Mouse (Mus musculus): ENCODE data around the gene Coq2.
A peak's percentile ranks its signal among the peaks of the same experiment; 100 is the strongest.

The Coq2 gene

GRCm38 (mm10) chr5:100674711-100675376, at the start of gene Coq2:
TSS of gene Coq2 (minus strand) at chr5:100675140.
- peak; percentile 64 to 79 for DNase-seq (ENCODE audit: low spot score in 2 of 2)

GRCm38 (mm10) chr5:100719235-100720088, 44.5 kb upstream of the Coq2 start, which contains the start of gene Hpse:
TSS of gene Hpse (minus strand) at chr5:100719716.
- DNase-seq (ENCODE audit: low spot score in 2 of 2), result peak; percentile 36 to 68

GRCm38 (mm10) chr5:100716762-100717161, 41.8 kb upstream of the Coq2 start:
- DNase-seq (ENCODE audit: low spot score in 2 of 2), result no peak

GRCm38 (mm10) chr5:100711219-100711618, 36.3 kb upstream of the Coq2 start:
- no peak for DNase-seq (ENCODE audit: low spot score in 2 of 2)

DNA sequence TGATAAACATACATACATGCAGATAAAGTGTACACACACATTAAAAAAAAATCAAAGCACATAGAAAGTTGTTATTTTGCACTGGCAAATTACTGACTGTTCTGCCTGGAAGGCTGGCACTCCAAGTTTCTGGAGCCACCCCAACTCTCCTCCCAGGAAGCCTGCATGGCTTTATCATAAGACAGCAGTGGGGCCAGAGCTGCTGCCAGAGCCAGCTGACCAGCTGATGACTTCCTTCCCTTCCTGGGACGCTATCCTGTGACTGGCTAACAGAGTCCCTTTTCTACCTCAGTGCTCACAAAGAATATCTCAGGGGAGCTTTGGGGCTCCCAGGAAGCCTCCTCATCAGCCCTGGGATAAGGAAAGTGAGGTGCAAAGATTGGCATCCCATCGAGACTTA, 35.1 kb upstream of the Coq2 start:
- no peak for DNase-seq (ENCODE audit: low spot score in 2 of 2)

- DNase-seq (ENCODE audit: low spot score in 2 of 2), result no peak
Observed at GRCm38 (mm10) chr5:100709035-100709434, 34.1 kb upstream of the Coq2 start.

GRCm38 (mm10) chr5:100706675-100707074, 31.7 kb upstream of the Coq2 start:
- no peak for DNase-seq (ENCODE audit: low spot score in 2 of 2)

GRCm38 (mm10) chr5:100704272-100704671, 29.3 kb upstream of the Coq2 start:
- DNase-seq (ENCODE audit: low spot score in 2 of 2), result no peak

DNA sequence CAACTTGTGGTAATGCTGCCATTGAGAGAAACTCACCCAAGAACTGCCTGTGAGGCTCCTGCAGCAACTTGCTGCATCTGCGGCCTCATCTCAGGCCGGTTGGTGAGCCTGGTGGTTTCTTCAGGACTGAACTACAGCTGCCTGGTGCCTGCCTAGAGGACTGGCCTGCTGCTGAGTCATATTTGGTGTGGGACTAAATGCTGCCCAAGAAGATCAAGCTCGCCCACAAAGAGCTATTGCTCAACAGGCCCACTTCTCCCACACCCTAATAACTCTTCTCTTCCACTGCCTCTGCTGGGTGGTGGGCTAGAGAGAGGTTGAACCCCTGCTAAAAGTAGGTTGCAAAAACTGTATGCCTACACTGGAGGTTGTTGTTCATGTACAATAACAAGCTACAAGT, 27.4 kb upstream of the Coq2 start:
- DNase-seq (ENCODE audit: low spot score in 2 of 2), result no peak

DNA sequence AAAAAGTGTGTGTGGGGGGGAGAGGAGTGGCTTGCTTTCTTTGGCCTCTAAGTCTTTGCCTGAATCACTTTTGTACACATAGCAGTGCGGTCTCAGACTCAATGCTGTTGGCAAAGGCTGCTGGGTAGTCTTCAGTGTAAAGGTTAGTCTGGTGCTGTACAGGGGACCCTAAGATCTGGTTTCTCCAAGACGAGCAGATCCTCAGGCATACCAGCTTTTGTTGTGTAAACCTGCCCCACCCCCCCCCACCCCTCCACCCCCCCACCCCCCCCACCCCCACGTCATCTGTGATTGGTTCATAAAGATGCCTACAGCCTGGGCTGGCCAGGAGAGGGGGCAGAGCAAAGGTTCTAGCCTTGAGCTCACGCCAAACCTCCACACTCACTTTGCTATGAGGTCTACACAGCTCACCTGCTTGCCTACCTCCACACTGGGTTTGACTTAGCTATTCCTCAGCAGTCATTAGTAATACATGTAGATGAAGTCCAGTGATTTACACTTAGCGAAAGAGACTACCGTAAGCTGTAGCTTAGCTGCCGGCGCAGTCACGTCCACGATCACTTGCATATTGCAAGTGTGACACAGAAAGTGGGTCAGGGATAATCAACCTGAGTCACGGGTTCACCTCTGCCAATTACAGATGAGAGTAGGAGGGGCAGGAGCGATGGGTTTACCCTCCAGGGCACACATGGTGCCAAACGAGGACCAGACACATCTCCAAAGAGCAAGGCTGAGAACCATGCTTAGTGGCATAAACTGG, 26.1 kb upstream of the Coq2 start:
- DNase-seq (ENCODE audit: low spot score in 2 of 2), result no peak

DNA sequence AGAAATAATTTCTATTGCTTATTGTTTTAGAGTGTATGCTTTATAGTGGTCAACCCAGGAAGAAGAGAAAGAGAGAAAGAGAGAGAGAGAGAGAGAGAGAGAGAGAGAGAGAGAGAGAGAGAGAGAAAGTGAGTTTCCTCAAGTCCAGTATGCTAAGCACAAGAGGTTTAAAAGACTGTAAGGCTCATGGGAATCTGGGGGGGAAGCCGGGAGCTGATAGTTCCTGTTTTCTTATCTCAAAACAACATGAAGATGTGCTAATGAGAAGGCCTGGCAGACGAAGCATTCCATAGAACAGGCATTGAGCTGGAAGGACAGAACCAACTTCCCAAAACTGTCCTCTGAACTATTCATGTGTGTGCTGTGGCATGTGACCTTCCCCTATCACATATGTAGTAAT, 22.9 kb upstream of the Coq2 start:
- no peak for DNase-seq (ENCODE audit: low spot score in 2 of 2)

GRCm38 (mm10) chr5:100697398-100697797, 22.5 kb upstream of the Coq2 start:
- no peak for DNase-seq (ENCODE audit: low spot score in 2 of 2)

DNA sequence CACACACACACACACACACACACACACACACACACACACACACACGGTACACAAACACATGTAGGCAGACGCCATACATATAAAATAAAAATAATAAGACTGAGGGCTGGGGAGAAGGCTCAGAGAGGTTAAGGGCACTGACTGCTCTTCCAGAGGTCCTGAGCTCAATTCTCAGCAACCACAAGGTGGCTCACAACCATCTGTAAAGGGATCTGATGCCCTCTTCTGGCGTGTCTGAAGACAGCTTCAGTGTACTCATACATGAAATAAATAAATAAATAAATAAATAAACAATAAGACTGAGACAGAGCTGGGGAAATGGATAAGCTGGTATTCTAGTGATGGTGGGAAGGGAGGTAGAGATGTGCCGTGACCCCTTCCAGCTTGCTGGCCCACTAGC, 10.7 kb upstream of the Coq2 start:
- DNase-seq (ENCODE audit: low spot score in 2 of 2), result no peak

GRCm38 (mm10) chr5:100680542-100680933, 5.6 kb upstream of the Coq2 start:
- no peak for DNase-seq (ENCODE audit: low spot score in 2 of 2)

- DNase-seq (ENCODE audit: low spot score in 2 of 2), result no peak
Observed at GRCm38 (mm10) chr5:100679911-100680541, 5.1 kb upstream of the Coq2 start.

GRCm38 (mm10) chr5:100673745-100674486, 1.0 kb downstream of the Coq2 start:
- DNase-seq (ENCODE audit: low spot score in 2 of 2), result peak; percentile 85 to 88

- DNase-seq (ENCODE audit: low spot score in 2 of 2), result no peak
Observed at GRCm38 (mm10) chr5:100672403-100672802, 2.5 kb downstream of the Coq2 start.

- no peak for DNase-seq (ENCODE audit: low spot score in 2 of 2)
Observed at GRCm38 (mm10) chr5:100671897-100672296, 3.0 kb downstream of the Coq2 start.

- no peak for DNase-seq (ENCODE audit: low spot score in 2 of 2)
Observed at GRCm38 (mm10) chr5:100671398-100671797, 3.5 kb downstream of the Coq2 start.

GRCm38 (mm10) chr5:100666965-100667364, 8.0 kb downstream of the Coq2 start:
- no peak for DNase-seq (ENCODE audit: low spot score in 2 of 2)

DNA sequence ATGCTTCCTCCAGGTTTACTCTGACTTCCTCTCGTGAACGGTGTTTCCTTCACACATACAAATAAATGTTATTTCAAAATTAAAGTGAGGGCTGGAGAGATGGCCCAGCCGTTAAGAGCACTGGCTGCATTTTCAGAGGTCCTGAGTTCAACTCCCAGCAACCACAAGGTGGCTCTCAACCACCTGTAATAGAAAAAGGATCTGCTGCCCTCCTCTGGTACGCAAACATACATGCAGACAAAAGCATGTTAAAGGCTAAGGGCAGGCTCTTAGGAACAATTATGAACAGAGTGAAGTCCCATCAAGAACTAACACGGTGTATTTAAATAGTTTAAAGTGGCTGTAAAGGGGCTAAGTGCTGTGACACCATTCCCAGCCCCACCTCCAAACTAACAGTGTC, 11.1 kb downstream of the Coq2 start:
- no peak for DNase-seq (ENCODE audit: low spot score in 2 of 2)
